Mouse (Mus musculus): Measurements from ENCODE around the gene Rnf34. TPM values are rescaled to one million over a fixed set of nuclear protein-coding genes. Genes with fewer than 3 reads are reported as not detected.

Gene Rnf34
- total RNA-seq, 4 experiments from 2014 or later = 19.5 to 28.2 (median 20.1) TPM

- DNase-seq (ENCODE audit: low spot score in 2 of 2) = no peak
These were observed 22.8 kb downstream of the Rnf34 start for GRCm38 (mm10) chr5:122872626-122873025.

GRCm38 (mm10) chr5:122873573-122873972 lies 23.7 kb downstream of the Rnf34 start:
- no peak for DNase-seq (ENCODE audit: low spot score in 2 of 2)

GRCm38 (mm10) chr5:122874359-122874758 lies 24.5 kb downstream of the Rnf34 start:
- DNase-seq (ENCODE audit: low spot score in 2 of 2) = no peak

GRCm38 (mm10) chr5:122876671-122877070 lies 26.8 kb downstream of the Rnf34 start:
- DNase-seq (ENCODE audit: low spot score in 2 of 2) = no peak

GRCm38 (mm10) chr5:122880241-122880980 lies 30.6 kb downstream of the Rnf34 start:
- DNase-seq (ENCODE audit: low spot score in 2 of 2) = no peak

GRCm38 (mm10) chr5:122881313-122881712 lies 31.5 kb downstream of the Rnf34 start:
- peak; percentile 24 to 36 for DNase-seq (ENCODE audit: low spot score in 2 of 2)

GRCm38 (mm10) chr5:122882256-122883050 lies 32.6 kb downstream of the Rnf34 start:
- no peak for DNase-seq (ENCODE audit: low spot score in 2 of 2)

GRCm38 (mm10) chr5:122883237-122883636 lies 33.4 kb downstream of the Rnf34 start:
- DNase-seq (ENCODE audit: low spot score in 2 of 2) = no peak

- no peak for DNase-seq (ENCODE audit: low spot score in 2 of 2)
These were observed 33.9 kb downstream of the Rnf34 start for GRCm38 (mm10) chr5:122883652-122884235.

- DNase-seq (ENCODE audit: low spot score in 2 of 2) = no peak
These were observed 34.9 kb downstream of the Rnf34 start for GRCm38 (mm10) chr5:122884594-122885348.

- DNase-seq (ENCODE audit: low spot score in 2 of 2) = no peak
These were observed 37.2 kb downstream of the Rnf34 start for GRCm38 (mm10) chr5:122887033-122887432.

- no peak for DNase-seq (ENCODE audit: low spot score in 2 of 2)
These were observed 38.2 kb downstream of the Rnf34 start for GRCm38 (mm10) chr5:122887926-122888611.

- no peak for DNase-seq (ENCODE audit: low spot score in 2 of 2)
These were observed 38.9 kb downstream of the Rnf34 start for GRCm38 (mm10) chr5:122888612-122889214.

- no peak for DNase-seq (ENCODE audit: low spot score in 2 of 2)
These were observed 40.5 kb downstream of the Rnf34 start for GRCm38 (mm10) chr5:122890396-122890795.

GRCm38 (mm10) chr5:122893270-122893669 lies 43.4 kb downstream of the Rnf34 start:
- DNase-seq (ENCODE audit: low spot score in 2 of 2) = no peak

- DNase-seq (ENCODE audit: low spot score in 2 of 2) = no peak
These were observed 44.3 kb downstream of the Rnf34 start for GRCm38 (mm10) chr5:122894007-122894637.

- DNase-seq (ENCODE audit: low spot score in 2 of 2) = no peak
These were observed 45.0 kb downstream of the Rnf34 start for GRCm38 (mm10) chr5:122894821-122895220.

GRCm38 (mm10) chr5:122898153-122898552 lies 48.3 kb downstream of the Rnf34 start:
- no peak for DNase-seq (ENCODE audit: low spot score in 2 of 2)

- no peak for DNase-seq (ENCODE audit: low spot score in 2 of 2)
These were observed 49.3 kb downstream of the Rnf34 start for GRCm38 (mm10) chr5:122898963-122899776.

All from gastrocnemius, adult 8-10 months (tissue).